Mouse (Mus musculus): ENCODE results near the gene Lipm. TPM values are rescaled to one million over a fixed set of nuclear protein-coding genes. Genes with fewer than 3 reads are reported as not detected.
A peak's percentile ranks its signal among the peaks of the same experiment; 100 is the strongest.

Gene Lipm
- polyA plus RNA-seq, 1 experiment: not detected

DNA sequence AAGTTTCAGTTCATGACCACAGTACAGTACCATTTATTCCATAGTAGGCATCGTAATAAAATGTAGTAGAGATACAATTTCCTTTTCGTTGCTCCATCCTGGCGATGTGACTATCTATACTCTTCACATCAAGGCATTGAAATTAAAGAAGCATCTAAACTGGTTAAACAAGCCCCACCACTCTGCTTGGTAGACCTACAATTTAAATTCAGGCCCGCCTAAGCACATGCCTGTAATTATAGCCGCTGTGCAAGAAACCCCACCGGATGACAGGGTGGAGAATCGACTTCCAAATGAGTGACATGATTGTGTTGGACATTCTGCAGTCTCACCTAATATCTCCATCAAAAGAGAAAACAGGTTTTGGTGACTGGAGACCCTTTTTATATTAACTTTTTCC, 1.2 kb downstream of the Lipm start:
- Histone ChIP-seq H3K4me1 (ENCODE audit: control insufficient read depth, insufficient read depth, low read length) (no peaks in the 10 kb centered on the region), H3K27ac (ENCODE audit: insufficient read depth, low read depth, low read length) (no peak overlapping the region), H3K4me3 (ENCODE audit: insufficient read depth, low read length) (no peak overlapping the region)
- TF ChIP-seq CTCF (IDR thresholded peaks at IDR 0.05; ENCODE audit: low read depth, low read length) (no peak), POLR2A (IDR thresholded peaks at IDR 0.05; ENCODE audit: borderline replicate concordance, low read depth, low read length) (no peak)

GRCm38 (mm10) chr19:34104841-34105240, 4.1 kb downstream of the Lipm start:
- H3K4me1 ChIP-seq (ENCODE audit: control insufficient read depth, insufficient read depth, low read length): no peaks in the 10 kb centered on the region
- H3K27ac ChIP-seq (ENCODE audit: insufficient read depth, low read depth, low read length): no peak overlapping the region
- no peak overlapping the region for H3K4me3 ChIP-seq (ENCODE audit: insufficient read depth, low read length)
- no peak for TF ChIP-seq CTCF (IDR thresholded peaks at IDR 0.05; ENCODE audit: low read depth, low read length)
- TF ChIP-seq POLR2A (IDR thresholded peaks at IDR 0.05; ENCODE audit: borderline replicate concordance, low read depth, low read length): no peak

GRCm38 (mm10) chr19:34119102-34119501, 18.4 kb downstream of the Lipm start:
- no peak overlapping the region for H3K4me3 ChIP-seq (ENCODE audit: insufficient read depth, low read length)
- TF ChIP-seq POLR2A (IDR thresholded peaks at IDR 0.05; ENCODE audit: borderline replicate concordance, low read depth, low read length) (no peak), CTCF (IDR thresholded peaks at IDR 0.05; ENCODE audit: low read depth, low read length) (no peak)
- no peak overlapping the region for H3K27ac ChIP-seq (ENCODE audit: insufficient read depth, low read depth, low read length)
- no peaks in the 10 kb centered on the region for H3K4me1 ChIP-seq (ENCODE audit: control insufficient read depth, insufficient read depth, low read length)

DNA sequence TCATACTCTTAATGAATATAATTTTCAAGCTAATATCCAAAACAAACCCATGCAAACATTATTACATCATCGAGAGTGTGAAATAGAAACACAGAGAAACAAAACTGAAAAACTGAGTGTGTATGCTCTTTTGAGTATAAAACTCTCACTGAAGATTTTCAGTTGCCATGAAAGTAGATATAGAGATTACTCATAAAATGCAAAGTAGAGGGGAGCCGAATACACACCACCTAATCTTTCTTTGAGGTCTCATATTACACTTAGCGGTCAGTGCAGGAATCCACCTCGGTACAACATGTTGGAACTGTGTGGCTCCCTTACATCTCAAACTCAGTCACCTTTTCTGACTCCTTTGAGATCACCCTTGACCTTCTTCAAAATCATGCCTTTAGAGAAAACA, 18.9 kb downstream of the Lipm start:
- H3K4me1 ChIP-seq (ENCODE audit: control insufficient read depth, insufficient read depth, low read length): no peaks in the 10 kb centered on the region
- TF ChIP-seq POLR2A (IDR thresholded peaks at IDR 0.05; ENCODE audit: borderline replicate concordance, low read depth, low read length) (no peak), CTCF (IDR thresholded peaks at IDR 0.05; ENCODE audit: low read depth, low read length) (no peak)
- H3K27ac ChIP-seq (ENCODE audit: insufficient read depth, low read depth, low read length): no peak overlapping the region
- no peak overlapping the region for H3K4me3 ChIP-seq (ENCODE audit: insufficient read depth, low read length)

DNA sequence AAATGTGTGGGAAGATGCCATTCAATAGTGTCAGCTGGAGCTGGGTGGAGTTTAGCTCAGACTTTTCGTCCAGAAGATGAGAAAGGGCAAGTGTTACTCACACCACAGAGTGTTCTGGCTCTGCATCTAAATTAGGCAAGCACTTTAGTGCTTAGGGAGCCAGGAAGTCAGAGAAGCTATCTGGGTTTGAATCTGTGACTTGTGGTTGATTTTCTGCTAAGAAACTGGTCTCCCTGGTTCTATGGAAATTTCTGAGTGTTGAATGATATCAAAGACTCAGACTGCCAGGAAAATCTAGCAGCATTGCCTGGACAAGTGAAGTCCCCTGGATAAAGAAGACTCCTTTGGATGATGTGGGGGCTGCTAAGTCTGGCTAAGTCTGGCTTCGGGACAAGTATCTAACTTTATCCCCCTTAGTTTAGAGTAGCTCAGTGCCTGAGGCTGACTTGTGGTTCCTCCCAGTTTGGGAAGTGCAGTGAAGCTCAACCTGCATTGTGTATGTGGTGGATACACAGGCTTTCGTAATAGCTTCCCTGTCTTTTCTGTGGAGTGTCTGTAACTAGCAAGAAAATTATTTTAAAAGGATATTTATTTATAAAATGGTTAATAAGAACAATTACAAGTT, 19.5 kb downstream of the Lipm start:
- Histone ChIP-seq H3K27ac (ENCODE audit: insufficient read depth, low read depth, low read length) (no peak overlapping the region), H3K4me3 (ENCODE audit: insufficient read depth, low read length) (no peak overlapping the region), H3K4me1 (ENCODE audit: control insufficient read depth, insufficient read depth, low read length) (no peaks in the 10 kb centered on the region)
- TF ChIP-seq CTCF (IDR thresholded peaks at IDR 0.05; ENCODE audit: low read depth, low read length) (no peak), POLR2A (IDR thresholded peaks at IDR 0.05; ENCODE audit: borderline replicate concordance, low read depth, low read length) (no peak)

GRCm38 (mm10) chr19:34138720-34139430, 38.1 kb downstream of the Lipm start:
- TF ChIP-seq POLR2A (IDR thresholded peaks at IDR 0.05; ENCODE audit: borderline replicate concordance, low read depth, low read length): no peak
- TF ChIP-seq CTCF (IDR thresholded peaks at IDR 0.05; ENCODE audit: low read depth, low read length): no peak
- Histone ChIP-seq H3K27ac (ENCODE audit: insufficient read depth, low read depth, low read length) (no peak overlapping the region), H3K4me3 (ENCODE audit: insufficient read depth, low read length) (no peak overlapping the region), H3K4me1 (ENCODE audit: control insufficient read depth, insufficient read depth, low read length) (no peaks in the 10 kb centered on the region)

- no peak overlapping the region for H3K27ac ChIP-seq (ENCODE audit: insufficient read depth, low read depth, low read length)
- no peak overlapping the region for H3K4me3 ChIP-seq (ENCODE audit: insufficient read depth, low read length)
- H3K4me1 ChIP-seq (ENCODE audit: control insufficient read depth, insufficient read depth, low read length): no peaks in the 10 kb centered on the region
- TF ChIP-seq POLR2A (IDR thresholded peaks at IDR 0.05; ENCODE audit: borderline replicate concordance, low read depth, low read length): no peak
- no peak for TF ChIP-seq CTCF (IDR thresholded peaks at IDR 0.05; ENCODE audit: low read depth, low read length)
These were observed 38.8 kb downstream of the Lipm start for GRCm38 (mm10) chr19:34139431-34140046.

- Histone ChIP-seq H3K27ac (ENCODE audit: insufficient read depth, low read depth, low read length) (peak overlapping the region; percentile 36), H3K4me3 (ENCODE audit: insufficient read depth, low read length) (no peak overlapping the region), H3K4me1 (ENCODE audit: control insufficient read depth, insufficient read depth, low read length) (peaks cover 10% of the 10 kb centered on the region)
- no peak for TF ChIP-seq POLR2A (IDR thresholded peaks at IDR 0.05; ENCODE audit: borderline replicate concordance, low read depth, low read length)
- no peak for TF ChIP-seq CTCF (IDR thresholded peaks at IDR 0.05; ENCODE audit: low read depth, low read length)
These were observed 47.7 kb downstream of the Lipm start for GRCm38 (mm10) chr19:34148421-34148820.

DNA sequence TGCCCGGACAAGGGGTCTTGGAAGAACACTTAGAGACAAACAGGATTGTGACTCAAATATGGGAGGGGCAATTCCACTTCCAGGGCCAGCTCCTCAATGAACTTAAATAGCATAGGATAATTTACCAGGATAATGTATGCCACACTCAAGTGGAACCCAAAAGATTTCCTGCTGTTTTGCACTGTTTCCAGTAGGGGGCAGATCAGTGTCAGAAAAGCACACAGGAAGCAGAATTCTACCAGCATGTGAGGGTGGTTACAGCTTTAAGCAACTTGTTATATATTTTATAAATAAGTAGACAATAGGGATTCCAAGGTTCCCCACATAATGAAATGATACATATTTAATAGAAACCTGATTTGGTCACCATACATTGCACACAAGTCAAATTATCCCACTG, 51.2 kb downstream of the Lipm start:
- Histone ChIP-seq H3K4me3 (ENCODE audit: insufficient read depth, low read length) (no peak overlapping the region), H3K4me1 (ENCODE audit: control insufficient read depth, insufficient read depth, low read length) (peaks cover 10% of the 10 kb centered on the region), H3K27ac (ENCODE audit: insufficient read depth, low read depth, low read length) (no peak overlapping the region)
- no peak for TF ChIP-seq CTCF (IDR thresholded peaks at IDR 0.05; ENCODE audit: low read depth, low read length)

Measured in bone marrow macrophage, adult 2 months (primary cell).